Mouse (Mus musculus) mouse trophoblast stem cell (cell line): ENCODE measurements around the gene Dcun1d1.

Experiments used
- in situ Hi-C, 2 experiments: fragments of 300-500 bp; cut with MseI, MboI; formaldehyde crosslinking; loops; 2 replicates in 1 of 2; 3 replicates in 1 of 2; pipeline ENCODE4 v1.15.1; 2025

Dcun1d1 gene

GRCm38 (mm10) chr3:35931896-35932727 lies 5.1 kb downstream of the Dcun1d1 start:
- in situ Hi-C loops: no loop called here

GRCm38 (mm10) chr3:35931359-35931758 lies 5.9 kb downstream of the Dcun1d1 start:
- in situ Hi-C loops: no loop called here

GRCm38 (mm10) chr3:35929831-35930230 lies 7.4 kb downstream of the Dcun1d1 start:
- in situ Hi-C loops: no loop called here

GRCm38 (mm10) chr3:35929406-35929805 lies 7.8 kb downstream of the Dcun1d1 start:
- in situ Hi-C loops: no loop called here

GRCm38 (mm10) chr3:35925852-35926251 lies 11.4 kb downstream of the Dcun1d1 start:
- in situ Hi-C loops: no loop called here

- in situ Hi-C loops: no loop called here
Observed at GRCm38 (mm10) chr3:35924007-35924406, 13.2 kb downstream of the Dcun1d1 start.

GRCm38 (mm10) chr3:35923495-35923894 lies 13.8 kb downstream of the Dcun1d1 start:
- in situ Hi-C loops: no loop called here

- in situ Hi-C loops: no loop called here
Observed at GRCm38 (mm10) chr3:35922522-35922921, 14.7 kb downstream of the Dcun1d1 start.

GRCm38 (mm10) chr3:35918229-35918628 lies 19.0 kb downstream of the Dcun1d1 start:
- in situ Hi-C loops: no loop called here

- in situ Hi-C loops: no loop called here
Observed at GRCm38 (mm10) chr3:35908982-35909680, 28.1 kb downstream of the Dcun1d1 start.

- in situ Hi-C loops: no loop called here
Observed at GRCm38 (mm10) chr3:35900555-35901204, 36.6 kb downstream of the Dcun1d1 start.

- in situ Hi-C loops: no loop called here
Observed at GRCm38 (mm10) chr3:35899109-35899508, 38.1 kb downstream of the Dcun1d1 start.

GRCm38 (mm10) chr3:35897900-35898299 lies 39.3 kb downstream of the Dcun1d1 start:
- in situ Hi-C loops: no loop called here

- in situ Hi-C loops: no loop called here
Observed at GRCm38 (mm10) chr3:35893156-35893555, 44.1 kb downstream of the Dcun1d1 start.

GRCm38 (mm10) chr3:35891123-35891522 lies 46.1 kb downstream of the Dcun1d1 start:
- in situ Hi-C loops: no loop called here

- in situ Hi-C loops: no loop called here
Observed at GRCm38 (mm10) chr3:35889531-35889930, 47.7 kb downstream of the Dcun1d1 start.

- in situ Hi-C loops: no loop called here
Observed at GRCm38 (mm10) chr3:35883267-35883666, 54.0 kb downstream of the Dcun1d1 start.

GRCm38 (mm10) chr3:35849326-35849725 lies 87.9 kb downstream of the Dcun1d1 start:
- in situ Hi-C loops: no loop called here
